Mouse (Mus musculus): Measurements from ENCODE around the gene Kmt5b. TPM values are rescaled to one million over a fixed set of nuclear protein-coding genes. Genes with fewer than 3 reads are reported as not detected.

Gene Kmt5b
- polyA plus RNA-seq, 1 experiment, result 7.4 TPM

DNA sequence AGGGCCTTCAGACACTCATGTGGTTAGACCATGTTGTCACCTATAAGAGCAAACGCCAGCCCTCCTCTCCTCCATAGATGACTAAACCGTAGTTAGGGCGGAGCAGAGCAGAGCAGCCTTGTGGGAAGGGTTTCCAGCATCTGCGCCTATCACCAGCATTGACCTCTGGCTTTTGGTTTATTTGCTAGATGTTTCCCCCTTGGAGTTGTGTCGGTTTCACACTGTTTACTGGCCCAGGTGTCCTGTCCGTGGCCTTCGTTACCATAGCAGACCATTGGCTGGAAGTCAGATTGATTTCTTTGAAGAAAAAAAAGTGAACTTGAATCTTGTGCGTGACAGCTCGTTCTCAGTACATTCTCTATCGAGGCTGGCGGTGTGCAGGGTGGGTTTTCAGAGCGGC, 48.6 kb downstream of the Kmt5b start:
- Histone ChIP-seq H3K27me3 (ENCODE audit: control insufficient read depth, insufficient read depth, low read length) (no peaks in the 10 kb centered on the region), H3K27ac (ENCODE audit: control insufficient read depth, insufficient read depth, low read depth, low read length) (no peak overlapping the region), H3K4me3 (ENCODE audit: control insufficient read depth, low read depth, low read length) (no peak overlapping the region), H3K36me3 (ENCODE audit: control insufficient read depth, insufficient read depth, low read length) (no peaks in the 10 kb centered on the region; the same call in none of the 2 replicates), H3K4me1 (ENCODE audit: control insufficient read depth, insufficient read depth, low read length) (no peaks in the 10 kb centered on the region)
- TF ChIP-seq POLR2A (IDR thresholded peaks at IDR 0.05; ENCODE audit: control insufficient read depth, low read depth, low read length) (no peak), CTCF (IDR thresholded peaks at IDR 0.05; ENCODE audit: control insufficient read depth, insufficient read depth, insufficient replicate concordance, low read depth, low read length) (no peak)

DNA sequence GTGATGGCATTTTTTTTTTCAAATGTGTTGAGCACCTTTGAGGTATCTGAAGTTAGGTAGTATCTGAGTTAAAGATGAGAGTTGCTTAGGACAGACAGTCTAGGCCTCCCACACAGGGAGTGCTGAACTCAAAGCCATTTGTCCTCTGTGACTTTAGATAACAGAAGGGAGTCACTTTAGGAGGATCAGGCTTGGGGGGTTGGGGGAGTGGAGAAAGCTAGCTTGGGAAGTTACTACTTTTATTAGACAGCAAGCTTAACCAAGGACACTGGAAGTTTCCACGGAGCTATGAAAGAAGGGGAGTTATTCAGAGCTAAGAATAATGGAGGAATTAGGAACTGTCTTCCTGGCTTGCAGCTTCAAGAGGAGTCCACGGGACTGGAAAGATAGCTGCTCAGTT, 51.9 kb downstream of the Kmt5b start:
- H3K36me3 ChIP-seq (ENCODE audit: control insufficient read depth, insufficient read depth, low read length), result no peaks in the 10 kb centered on the region; the same call in none of the 2 replicates
- no peak overlapping the region for H3K4me3 ChIP-seq (ENCODE audit: control insufficient read depth, low read depth, low read length)
- H3K27me3 ChIP-seq (ENCODE audit: control insufficient read depth, insufficient read depth, low read length), result no peaks in the 10 kb centered on the region
- H3K27ac ChIP-seq (ENCODE audit: control insufficient read depth, insufficient read depth, low read depth, low read length), result no peak overlapping the region
- no peaks in the 10 kb centered on the region for H3K4me1 ChIP-seq (ENCODE audit: control insufficient read depth, insufficient read depth, low read length)
- TF ChIP-seq POLR2A (IDR thresholded peaks at IDR 0.05; ENCODE audit: control insufficient read depth, low read depth, low read length), result no peak

DNA sequence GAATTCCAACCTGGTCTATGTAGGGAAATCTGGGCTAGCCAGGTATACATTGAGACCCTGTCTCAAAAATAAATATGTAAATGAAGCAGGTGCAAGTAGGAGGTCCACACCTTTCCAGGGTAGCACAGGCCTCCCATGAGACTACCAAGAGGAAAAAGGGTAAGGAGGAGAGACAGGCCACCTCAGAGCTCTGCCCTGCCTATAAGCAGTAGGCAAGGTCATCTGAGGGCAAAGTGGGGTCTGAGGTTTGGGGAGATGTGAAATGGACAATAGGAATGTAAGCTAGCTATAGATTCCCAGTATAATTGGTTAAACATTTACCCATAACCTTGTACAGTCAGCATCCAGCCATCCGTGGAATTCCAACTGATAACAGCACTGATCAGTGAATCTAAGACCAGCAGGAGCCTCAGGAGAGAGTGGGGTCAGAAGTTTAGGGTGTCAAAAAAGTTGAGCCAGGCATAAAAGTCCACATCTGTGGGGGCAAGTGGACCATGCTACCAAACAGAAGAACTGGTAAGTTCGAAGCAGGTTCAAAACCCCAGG, 52.8 kb downstream of the Kmt5b start:
- H3K27me3 ChIP-seq (ENCODE audit: control insufficient read depth, insufficient read depth, low read length), result no peaks in the 10 kb centered on the region
- no peak overlapping the region for H3K27ac ChIP-seq (ENCODE audit: control insufficient read depth, insufficient read depth, low read depth, low read length)
- no peaks in the 10 kb centered on the region for H3K36me3 ChIP-seq (ENCODE audit: control insufficient read depth, insufficient read depth, low read length)
- no peak for TF ChIP-seq CTCF (IDR thresholded peaks at IDR 0.05; ENCODE audit: control insufficient read depth, insufficient read depth, insufficient replicate concordance, low read depth, low read length)
- TF ChIP-seq POLR2A (IDR thresholded peaks at IDR 0.05; ENCODE audit: control insufficient read depth, low read depth, low read length), result no peak
- no peak overlapping the region for H3K4me3 ChIP-seq (ENCODE audit: control insufficient read depth, low read depth, low read length)
- H3K4me1 ChIP-seq (ENCODE audit: control insufficient read depth, insufficient read depth, low read length), result no peaks in the 10 kb centered on the region

DNA sequence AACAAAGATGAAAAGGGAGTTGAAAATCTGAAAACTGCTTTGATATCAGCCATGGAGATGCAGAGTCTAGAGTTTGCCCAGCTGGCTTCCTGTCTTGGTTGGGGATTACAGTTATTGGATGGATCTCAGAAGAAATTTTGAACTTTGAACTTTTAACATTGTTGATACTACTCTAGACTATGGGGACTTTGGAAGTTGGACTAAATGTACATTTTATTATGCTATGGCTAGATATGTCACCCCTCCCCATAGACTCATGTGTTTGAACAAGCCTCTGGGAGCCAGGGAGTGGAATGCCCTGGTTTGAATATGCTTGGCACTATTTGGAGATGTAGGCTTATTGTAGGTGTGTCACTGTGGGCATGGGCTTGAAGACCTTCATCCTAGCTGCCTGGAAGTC, 57.8 kb downstream of the Kmt5b start:
- no peaks in the 10 kb centered on the region for H3K36me3 ChIP-seq (ENCODE audit: control insufficient read depth, insufficient read depth, low read length)
- H3K27me3 ChIP-seq (ENCODE audit: control insufficient read depth, insufficient read depth, low read length), result no peaks in the 10 kb centered on the region
- H3K4me3 ChIP-seq (ENCODE audit: control insufficient read depth, low read depth, low read length), result no peak overlapping the region
- no peaks in the 10 kb centered on the region for H3K4me1 ChIP-seq (ENCODE audit: control insufficient read depth, insufficient read depth, low read length)
- no peak overlapping the region for H3K27ac ChIP-seq (ENCODE audit: control insufficient read depth, insufficient read depth, low read depth, low read length)
- TF ChIP-seq CTCF (IDR thresholded peaks at IDR 0.05; ENCODE audit: control insufficient read depth, insufficient read depth, insufficient replicate concordance, low read depth, low read length) (no peak), POLR2A (IDR thresholded peaks at IDR 0.05; ENCODE audit: control insufficient read depth, low read depth, low read length) (no peak)

DNA sequence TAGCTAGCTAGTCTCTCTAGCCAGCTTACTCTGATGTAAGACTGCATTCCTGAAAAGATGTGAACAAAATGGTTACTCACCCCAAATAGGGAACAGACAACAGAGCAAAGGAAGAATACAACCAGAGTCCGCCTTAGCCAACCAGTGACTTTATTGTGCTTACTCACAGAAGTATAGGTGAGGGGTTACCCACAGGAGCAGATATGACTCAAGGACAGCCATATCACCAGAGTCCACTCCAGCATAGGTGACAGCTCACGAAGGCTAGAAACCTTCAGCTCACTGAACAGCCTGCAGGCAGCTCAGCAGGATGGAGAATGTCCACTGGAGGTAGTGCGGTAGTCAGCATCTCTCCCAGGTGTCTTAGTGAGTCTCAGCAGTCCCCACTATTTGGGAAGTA, 62.6 kb downstream of the Kmt5b start:
- H3K4me1 ChIP-seq (ENCODE audit: control insufficient read depth, insufficient read depth, low read length), result no peaks in the 10 kb centered on the region; the same call in 1 of the 2 replicates
- TF ChIP-seq CTCF (IDR thresholded peaks at IDR 0.05; ENCODE audit: control insufficient read depth, insufficient read depth, insufficient replicate concordance, low read depth, low read length) (no peak), POLR2A (IDR thresholded peaks at IDR 0.05; ENCODE audit: control insufficient read depth, low read depth, low read length) (no peak)
- H3K4me3 ChIP-seq (ENCODE audit: control insufficient read depth, low read depth, low read length), result no peak overlapping the region
- H3K27ac ChIP-seq (ENCODE audit: control insufficient read depth, insufficient read depth, low read depth, low read length), result no peak overlapping the region
- no peaks in the 10 kb centered on the region for H3K36me3 ChIP-seq (ENCODE audit: control insufficient read depth, insufficient read depth, low read length)
- no peaks in the 10 kb centered on the region for H3K27me3 ChIP-seq (ENCODE audit: control insufficient read depth, insufficient read depth, low read length)

DNA sequence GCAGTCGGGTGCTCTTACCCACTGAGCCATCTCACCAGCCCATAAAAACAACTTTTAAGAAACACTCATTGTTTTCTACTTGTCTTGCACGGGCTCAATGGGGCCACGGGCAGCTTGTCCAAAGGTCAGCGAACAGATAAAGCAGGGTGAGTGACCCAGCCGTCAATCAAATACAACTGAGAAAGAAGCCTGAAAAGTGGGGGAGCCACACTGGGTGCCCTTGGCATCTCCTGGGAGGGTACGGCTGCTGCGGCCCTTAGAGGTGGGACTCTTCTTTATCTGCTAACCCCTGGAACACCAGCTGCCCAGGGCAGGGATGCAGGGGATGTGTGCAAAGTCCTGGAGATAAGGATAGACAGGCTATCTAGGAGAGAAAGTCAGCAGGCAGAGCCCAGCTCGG, 64.5 kb downstream of the Kmt5b start:
- no peaks in the 10 kb centered on the region for H3K27me3 ChIP-seq (ENCODE audit: control insufficient read depth, insufficient read depth, low read length)
- H3K4me1 ChIP-seq (ENCODE audit: control insufficient read depth, insufficient read depth, low read length), result no peaks in the 10 kb centered on the region; the same call in 1 of the 2 replicates
- no peak overlapping the region for H3K27ac ChIP-seq (ENCODE audit: control insufficient read depth, insufficient read depth, low read depth, low read length)
- no peak overlapping the region for H3K4me3 ChIP-seq (ENCODE audit: control insufficient read depth, low read depth, low read length)
- no peak for TF ChIP-seq POLR2A (IDR thresholded peaks at IDR 0.05; ENCODE audit: control insufficient read depth, low read depth, low read length)
- TF ChIP-seq CTCF (IDR thresholded peaks at IDR 0.05; ENCODE audit: control insufficient read depth, insufficient read depth, insufficient replicate concordance, low read depth, low read length), result no peak
- H3K36me3 ChIP-seq (ENCODE audit: control insufficient read depth, insufficient read depth, low read length), result no peaks in the 10 kb centered on the region

DNA sequence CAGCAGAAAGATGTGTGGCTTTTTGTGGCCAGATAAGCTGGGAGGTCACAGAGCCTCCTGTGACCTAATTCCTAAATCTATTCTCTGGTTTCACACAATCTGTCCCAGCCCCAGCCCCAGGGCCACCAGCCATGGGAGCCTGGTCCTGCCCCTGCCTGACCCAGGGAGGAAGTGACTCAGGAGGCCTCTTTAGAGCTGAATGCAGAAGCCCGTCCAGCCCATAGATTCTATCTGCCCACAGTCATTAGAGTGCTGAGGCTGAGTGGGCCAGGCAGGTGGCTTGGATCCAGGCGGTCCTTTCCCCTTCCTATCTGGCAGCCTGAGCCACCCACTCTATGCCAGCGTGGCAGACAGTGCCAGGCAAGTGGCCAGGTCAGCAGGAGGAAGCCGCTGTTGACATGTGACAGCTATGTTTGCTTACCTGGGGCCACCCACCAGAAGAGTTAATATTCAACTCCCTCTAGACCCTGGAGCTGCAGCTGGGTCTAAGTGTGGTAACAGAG, 65.7 kb downstream of the Kmt5b start:
- H3K4me3 ChIP-seq (ENCODE audit: control insufficient read depth, low read depth, low read length), result no peak overlapping the region
- H3K27ac ChIP-seq (ENCODE audit: control insufficient read depth, insufficient read depth, low read depth, low read length), result no peak overlapping the region

More for the DNA sequence above, 65.7 kb downstream of the Kmt5b start:
- TF ChIP-seq POLR2A (IDR thresholded peaks at IDR 0.05; ENCODE audit: control insufficient read depth, low read depth, low read length) (no peak), CTCF (IDR thresholded peaks at IDR 0.05; ENCODE audit: control insufficient read depth, insufficient read depth, insufficient replicate concordance, low read depth, low read length) (no peak)
- H3K27me3 ChIP-seq (ENCODE audit: control insufficient read depth, insufficient read depth, low read length), result no peaks in the 10 kb centered on the region
- H3K4me1 ChIP-seq (ENCODE audit: control insufficient read depth, insufficient read depth, low read length), result no peaks in the 10 kb centered on the region; the same call in 1 of the 2 replicates
- no peaks in the 10 kb centered on the region for H3K36me3 ChIP-seq (ENCODE audit: control insufficient read depth, insufficient read depth, low read length)

Measured in testis, adult 2 months (tissue).